ENCODE assay signal across 22 mouse cellular contexts in the genomic region with DNA sequence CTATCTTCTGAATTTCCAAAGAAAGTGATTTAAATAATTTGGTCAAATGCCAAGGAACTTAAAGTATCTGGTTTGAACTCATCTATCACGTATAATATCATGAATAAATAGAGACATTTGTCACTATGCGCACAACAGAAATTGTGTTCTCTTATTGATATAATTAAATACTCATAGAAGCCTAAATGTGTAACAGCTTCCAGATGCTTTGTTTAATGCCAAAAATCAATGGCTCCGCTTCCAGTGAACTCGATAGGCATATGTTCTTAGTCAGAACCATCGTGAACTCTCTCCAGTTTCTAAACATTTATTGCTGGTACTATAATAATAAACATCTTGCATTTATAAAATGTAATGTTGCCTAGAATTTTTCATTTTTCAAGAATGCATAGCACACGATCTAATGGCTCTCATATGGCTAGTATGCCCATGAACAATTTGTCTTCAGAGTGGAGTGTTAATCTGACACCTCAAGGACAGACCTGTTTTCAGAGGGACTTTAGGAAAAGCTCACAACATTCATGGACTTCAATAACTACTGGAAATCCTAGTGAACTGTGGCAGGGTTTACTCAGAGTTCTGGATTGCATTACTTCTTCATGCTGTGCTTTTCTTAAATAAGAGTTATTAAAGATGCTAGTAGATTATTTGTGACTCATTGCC. TPM values are rescaled to one million over a fixed set of nuclear protein-coding genes. Genes with fewer than 3 reads are reported as not detected.
A peak's percentile ranks its signal among the peaks of the same experiment; 100 is the strongest.
DNase-seq lines count a peak whose midpoint lies in the region; ATAC-seq lines count a peak whose summit lies in the region.
"Had no signal": no experiment of that assay in that cellular context is flagged by ENCODE, and none has a peak within 500 bp of the region (broad histone marks: within the 10 kb centered on the region; RNA-seq: fewer than 3 reads in every experiment).

No protein-coding gene starts in this region.

- no peak overlapping the region for H3K9ac ChIP-seq in limb, embryonic 11.5 days (ENCODE audit: low read length)
- H3K9ac ChIP-seq: forebrain, embryonic 12.5 days; heart, embryonic 15.5 days; hindbrain, embryonic 13.5 days had no signal

- no peak overlapping the region for H3K4me2 ChIP-seq in limb, embryonic 11.5 days (ENCODE audit: low read depth, severe bottlenecking)
- H3K4me2 ChIP-seq: forebrain, embryonic 12.5 days; heart, embryonic 11.5 days; heart, embryonic 15.5 days; hindbrain, embryonic 13.5 days had no signal

- no peaks in the 10 kb centered on the region for H3K27me3 ChIP-seq in limb, embryonic 11.5 days (ENCODE audit: control insufficient read depth, insufficient read depth, low read length)
- no peaks in the 10 kb centered on the region for H3K27me3 ChIP-seq in limb, embryonic 10.5 days (ENCODE audit: low read depth, poor library complexity, severe bottlenecking)
- H3K27me3 ChIP-seq: forebrain, embryonic 12.5 days; heart, embryonic 15.5 days; hindbrain, embryonic 13.5 days; Patski had no signal

- WGBS in limb, embryonic 11.5 days: 50% methylated on average over 6 of the region's 6 CpGs
- 69% methylated on average over 6 of the region's 6 CpGs for WGBS in limb, embryonic 10.5 days

- peak; percentile 44; the same call in 1 of the 2 replicates for ATAC-seq in limb, embryonic 11.5 days (ENCODE audit: insufficient number of reproducible peaks, low FRiP score, low TSS enrichment, low read depth)
- ATAC-seq: activated CD4-positive, CD25-positive, alpha-beta regulatory T cell, adult 4 months; hindbrain, postnatal 0 days; Patski had no signal

- H3K4me3 ChIP-seq in limb, embryonic 11.5 days (ENCODE audit: low read depth, low read length): no peak overlapping the region
- H3K4me3 ChIP-seq in limb, embryonic 10.5 days: no peak overlapping the region
- H3K4me3 ChIP-seq: forebrain, embryonic 12.5 days; heart, adult 2 months; heart, embryonic 15.5 days; hindbrain, embryonic 13.5 days had no signal

- H3K4me1 ChIP-seq in limb, embryonic 11.5 days (ENCODE audit: control insufficient read depth, insufficient read depth, low read length): no peaks in the 10 kb centered on the region
- H3K4me1 ChIP-seq in limb, embryonic 10.5 days: no peaks in the 10 kb centered on the region
- H3K4me1 ChIP-seq: forebrain, embryonic 12.5 days; heart, embryonic 15.5 days; hindbrain, embryonic 13.5 days had no signal

- no peak overlapping the region for H3K27ac ChIP-seq in limb, embryonic 11.5 days (replicated peaks; ENCODE audit: low read depth, low read length)
- no peak overlapping the region for H3K27ac ChIP-seq in limb, embryonic 10.5 days
- H3K27ac ChIP-seq: forebrain, embryonic 12.5 days; heart, adult 2 months; heart, embryonic 15.5 days; hindbrain, embryonic 13.5 days; hindbrain, postnatal 0 days had no signal

- H3K36me3 ChIP-seq in limb, embryonic 11.5 days (ENCODE audit: control insufficient read depth, insufficient read depth, low read length): no peaks in the 10 kb centered on the region
- no peaks in the 10 kb centered on the region for H3K36me3 ChIP-seq in limb, embryonic 10.5 days
- H3K36me3 ChIP-seq: forebrain, embryonic 12.5 days; heart, embryonic 15.5 days; hindbrain, embryonic 13.5 days had no signal

- H3K9me3 ChIP-seq in limb, embryonic 11.5 days (ENCODE audit: control insufficient read depth, low read length): no peaks in the 10 kb centered on the region
- no peaks in the 10 kb centered on the region for H3K9me3 ChIP-seq in limb, embryonic 10.5 days (replicated peaks)
- H3K9me3 ChIP-seq: forebrain, embryonic 12.5 days; heart, embryonic 15.5 days; hindbrain, embryonic 13.5 days had no signal

- DNase-seq in embryo, embryonic 11 days: peak; percentile 19
- DNase-seq in embryo, embryonic 9.5 days (ENCODE audit: extremely low spot score): no peak
- DNase-seq in limb, embryonic 11.5 days (ENCODE audit: low spot score): no peak
- DNase-seq in limb, embryonic 10.5 days (ENCODE audit: low spot score): no peak
- peak; percentile 38 for DNase-seq in 3T3-L1 (ENCODE audit: low read depth, low spot score)
- DNase-seq in forelimb bud, embryonic 11.5 days (ENCODE audit: low read depth, low spot score): peak; percentile 46
- DNase-seq in thymus, postnatal 36 days: no peak
- DNase-seq in thymus, postnatal 25 days: no peak
- DNase-seq: adrenal gland, adult 2 months; adrenal gland, postnatal 25 days; cerebellum, adult 18-20 months; cerebellum, postnatal 10 days; gastrocnemius, postnatal 14 days; heart, adult 2 months; heart, postnatal 14 days had no signal

RNA-seq across cellular contexts. Expression of a gene that starts 40.3 kb away (rescaled TPM):
- 43.4 and 46.8 TPM in 2 replicates for polyA plus RNA-seq in limb, embryonic 11.5 days (2014; fragmentation: Nextera tagmentation; extraction: Ambion mirVana)
- polyA plus RNA-seq in limb, embryonic 10.5 days (2016; fragmentation: Nextera tagmentation; extraction: Ambion mirVana): 48.0 and 52.1 TPM in 2 replicates
- polyA plus RNA-seq: activated CD4-positive, CD25-positive, alpha-beta regulatory T cell, adult 4 months had no signal

Comparison
In these comparisons a context has a peak if more than half of its experiments do, and no peak if none do; other contexts are left out.
1. DNase-seq: peak in embryo, embryonic 11 days (single experiment), 3T3-L1 (single experiment) and forelimb bud, embryonic 11.5 days (single experiment); none in embryo, embryonic 9.5 days (single experiment), limb, embryonic 11.5 days (single experiment), limb, embryonic 10.5 days (single experiment), thymus, postnatal 36 days (0 of 2) and thymus, postnatal 25 days (single experiment).